Mouse (Mus musculus): ENCODE results near the gene Elp6. TPM values are rescaled to one million over a fixed set of nuclear protein-coding genes. Genes with fewer than 3 reads are reported as not detected.

Elp6 gene
- polyA plus RNA-seq, 1 experiment from 2014 or later = 10.1 TPM

DNA sequence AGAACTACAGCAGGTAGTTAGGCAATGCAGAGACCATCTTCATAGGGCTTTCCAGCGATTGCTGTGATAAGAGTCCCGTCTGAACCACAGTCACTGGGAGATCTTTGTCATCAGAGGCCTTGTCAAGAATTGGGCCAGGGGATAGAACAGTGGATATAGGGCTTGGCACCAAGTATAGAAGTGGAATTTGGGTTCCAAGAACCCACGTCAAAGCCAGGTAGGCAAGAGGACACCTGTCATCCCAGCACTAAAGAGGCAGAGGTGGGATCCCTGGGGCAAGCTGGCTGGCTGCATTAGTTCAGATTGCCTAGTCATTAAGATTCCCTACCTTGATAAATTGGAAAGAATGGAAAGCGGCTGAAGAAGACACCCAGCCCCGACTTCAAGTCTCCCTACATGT lies 1.4 kb downstream of the Elp6 start:
- DNase-seq (ENCODE audit: low spot score) (no peak), ATAC-seq (ENCODE audit: low FRiP score, low TSS enrichment) (no peak)
- 87% methylated on average over 5 of the region's 5 CpGs for WGBS
- H3K4me2 ChIP-seq (replicated peaks; ENCODE audit: low read depth) = no peak overlapping the region
- no peak overlapping the region for H3K9ac ChIP-seq (ENCODE audit: low read length)
- H3K27me3 ChIP-seq (ENCODE audit: control insufficient read depth, insufficient read depth, low read length) = no peaks in the 10 kb centered on the region
- H3K9me3 ChIP-seq (ENCODE audit: control insufficient read depth, low read length) = no peaks in the 10 kb centered on the region
- TF ChIP-seq EP300 (optimal IDR thresholded peaks at IDR 0.05) (no peak), CTCF (IDR thresholded peaks at IDR 0.05; ENCODE audit: low read depth) (no peak)
- H3K4me1 ChIP-seq (replicated peaks; ENCODE audit: control insufficient read depth, insufficient read depth) = no peaks in the 10 kb centered on the region
- H3K27ac ChIP-seq (replicated peaks) = no peak overlapping the region
- no peak overlapping the region for H3K4me3 ChIP-seq (ENCODE audit: low read depth, low read length)
- H3K36me3 ChIP-seq (ENCODE audit: control insufficient read depth, insufficient read depth, low read length) = no peaks in the 10 kb centered on the region

DNA sequence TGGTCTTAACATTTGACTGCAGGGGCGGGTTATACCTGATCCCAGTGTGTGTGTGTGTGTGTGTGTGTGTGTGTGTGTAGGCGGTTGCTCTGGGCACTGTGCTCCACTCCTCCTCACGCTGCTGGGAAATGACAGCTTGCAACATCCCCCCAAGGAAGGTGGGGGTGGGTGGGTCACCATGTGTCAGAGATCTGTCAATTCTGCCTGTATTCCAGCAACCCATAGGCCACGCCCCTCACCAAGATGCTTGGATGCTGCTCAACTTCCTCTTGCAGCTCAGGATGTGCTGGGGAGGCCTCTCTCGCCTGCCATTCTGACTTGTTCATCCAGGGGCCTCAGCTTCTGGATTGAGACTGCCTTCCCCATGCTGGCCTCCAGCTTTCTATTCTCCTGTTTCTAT lies 9.7 kb downstream of the Elp6 start:
- H3K4me3 ChIP-seq (ENCODE audit: low read depth, low read length) = no peak overlapping the region

DNA sequence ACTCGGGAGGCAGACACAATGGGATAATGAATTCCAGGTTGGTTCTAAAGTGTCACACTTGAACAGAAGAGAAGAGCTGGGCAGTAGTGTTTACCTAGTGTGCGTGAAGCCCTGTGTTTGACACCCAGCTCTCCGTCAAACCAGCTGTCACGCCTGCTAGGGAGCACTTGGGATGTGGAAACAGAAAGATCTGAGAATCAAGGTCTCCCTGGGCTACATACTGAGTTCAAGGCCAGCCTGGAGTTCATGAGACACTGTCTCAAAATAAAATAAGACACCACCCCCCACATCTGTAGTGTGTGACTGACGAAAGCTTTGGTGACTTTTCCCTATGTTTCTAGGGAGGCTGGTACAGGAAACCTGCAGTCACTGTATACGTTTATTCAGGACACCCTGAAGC lies 10.4 kb downstream of the Elp6 start:
- no peak for ATAC-seq (ENCODE audit: low FRiP score, low TSS enrichment)
- Histone ChIP-seq H3K27ac (replicated peaks) (peak overlapping the region; percentile 25; the same call in 1 of the 2 replicates), H3K4me1 (replicated peaks; ENCODE audit: control insufficient read depth, insufficient read depth) (no peaks in the 10 kb centered on the region), H3K27me3 (ENCODE audit: control insufficient read depth, insufficient read depth, low read length) (no peaks in the 10 kb centered on the region), H3K36me3 (ENCODE audit: control insufficient read depth, insufficient read depth, low read length) (peaks cover 3% of the 10 kb centered on the region; the same call in 1 of the 2 replicates), H3K4me3 (ENCODE audit: low read depth, low read length) (no peak overlapping the region), H3K9ac (ENCODE audit: low read length) (no peak overlapping the region), H3K4me2 (replicated peaks; ENCODE audit: low read depth) (no peak overlapping the region), H3K9me3 (ENCODE audit: control insufficient read depth, low read length) (no peaks in the 10 kb centered on the region)
- no peak for TF ChIP-seq EP300 (optimal IDR thresholded peaks at IDR 0.05)
- no peak for DNase-seq (ENCODE audit: low spot score)
- 76% methylated on average over 6 of the region's 6 CpGs for WGBS

More for the DNA sequence above, 9.7 kb downstream of the Elp6 start:
- no peak; the same call in 1 of the 2 replicates for ATAC-seq (ENCODE audit: low FRiP score, low TSS enrichment)
- DNase-seq (ENCODE audit: low spot score) = no peak
- no peak overlapping the region for H3K4me2 ChIP-seq (replicated peaks; ENCODE audit: low read depth)
- TF ChIP-seq EP300 (optimal IDR thresholded peaks at IDR 0.05) = no peak
- no peak for TF ChIP-seq CTCF (IDR thresholded peaks at IDR 0.05; ENCODE audit: low read depth)
- H3K27ac ChIP-seq (replicated peaks) = no peak overlapping the region
- H3K36me3 ChIP-seq (ENCODE audit: control insufficient read depth, insufficient read depth, low read length) = peaks cover 3% of the 10 kb centered on the region; the same call in 1 of the 2 replicates
- no peaks in the 10 kb centered on the region for H3K4me1 ChIP-seq (replicated peaks; ENCODE audit: control insufficient read depth, insufficient read depth)
- 77% methylated on average over 5 of the region's 5 CpGs for WGBS
- H3K9ac ChIP-seq (ENCODE audit: low read length) = no peak overlapping the region
- no peaks in the 10 kb centered on the region for H3K9me3 ChIP-seq (ENCODE audit: control insufficient read depth, low read length)
- H3K27me3 ChIP-seq (ENCODE audit: control insufficient read depth, insufficient read depth, low read length) = no peaks in the 10 kb centered on the region

DNA sequence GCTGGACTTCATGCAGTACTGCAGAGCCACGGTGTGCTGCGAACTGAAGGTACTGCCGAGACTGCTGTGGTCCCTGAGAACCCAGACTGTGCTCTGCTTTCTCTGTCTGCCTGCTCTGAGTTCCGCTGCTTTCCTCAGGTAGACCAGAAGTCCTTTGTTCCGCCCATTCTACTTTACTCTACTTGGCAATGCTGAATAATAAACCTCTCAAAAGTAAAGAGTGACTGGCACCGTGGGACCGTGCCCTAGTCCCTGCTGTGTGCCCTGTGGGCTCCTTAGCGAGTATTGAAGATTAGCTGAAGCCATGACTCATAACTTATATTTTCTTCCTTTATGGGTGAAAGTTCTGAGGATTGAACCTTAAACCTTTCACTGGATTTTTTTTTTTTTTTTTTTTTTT lies 10.9 kb downstream of the Elp6 start:
- H3K4me3 ChIP-seq (ENCODE audit: low read depth, low read length) = no peak overlapping the region
- peak; percentile 53 for DNase-seq (ENCODE audit: low spot score)
- no peak overlapping the region for H3K9ac ChIP-seq (ENCODE audit: low read length)
- no peaks in the 10 kb centered on the region for H3K4me1 ChIP-seq (replicated peaks; ENCODE audit: control insufficient read depth, insufficient read depth)
- peak; percentile 92 for ATAC-seq (ENCODE audit: low FRiP score, low TSS enrichment)
- H3K27me3 ChIP-seq (ENCODE audit: control insufficient read depth, insufficient read depth, low read length) = no peaks in the 10 kb centered on the region
- H3K4me2 ChIP-seq (replicated peaks; ENCODE audit: low read depth) = no peak overlapping the region
- TF ChIP-seq EP300 (optimal IDR thresholded peaks at IDR 0.05) (no peak), CTCF (IDR thresholded peaks at IDR 0.05; ENCODE audit: low read depth) (no peak)
- H3K27ac ChIP-seq (replicated peaks) = peak overlapping the region; percentile 25; the same call in 1 of the 2 replicates
- H3K9me3 ChIP-seq (ENCODE audit: control insufficient read depth, low read length) = no peaks in the 10 kb centered on the region
- H3K36me3 ChIP-seq (ENCODE audit: control insufficient read depth, insufficient read depth, low read length) = peaks cover 3% of the 10 kb centered on the region; the same call in 1 of the 2 replicates
- 80% methylated on average over 8 of the region's 8 CpGs for WGBS

DNA sequence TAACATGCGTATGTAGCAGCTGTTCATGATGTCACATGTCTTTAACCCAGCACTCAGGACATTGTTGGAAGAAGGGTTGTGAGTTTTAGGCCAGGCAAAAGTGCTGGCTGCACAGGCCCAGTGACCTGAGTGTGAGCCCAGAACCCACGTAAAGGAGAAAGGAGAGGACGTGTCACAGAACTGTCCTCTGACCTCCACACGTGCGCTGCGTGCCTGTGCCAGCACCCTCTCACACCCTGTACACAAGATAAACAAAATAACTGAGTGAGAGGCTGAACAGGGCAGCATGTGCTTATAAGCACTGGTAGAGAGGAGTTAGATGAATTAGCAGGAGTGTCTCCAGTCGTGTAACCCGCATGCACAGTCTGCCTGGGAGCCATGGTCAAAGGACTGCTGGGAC lies 11.5 kb downstream of the Elp6 start:
- Histone ChIP-seq H3K9me3 (ENCODE audit: control insufficient read depth, low read length) (no peaks in the 10 kb centered on the region), H3K9ac (ENCODE audit: low read length) (no peak overlapping the region), H3K4me1 (replicated peaks; ENCODE audit: control insufficient read depth, insufficient read depth) (no peaks in the 10 kb centered on the region), H3K27me3 (ENCODE audit: control insufficient read depth, insufficient read depth, low read length) (no peaks in the 10 kb centered on the region), H3K36me3 (ENCODE audit: control insufficient read depth, insufficient read depth, low read length) (peaks cover 3% of the 10 kb centered on the region; the same call in 1 of the 2 replicates), H3K27ac (replicated peaks) (no peak overlapping the region), H3K4me2 (replicated peaks; ENCODE audit: low read depth) (no peak overlapping the region), H3K4me3 (ENCODE audit: low read depth, low read length) (no peak overlapping the region)
- TF ChIP-seq CTCF (IDR thresholded peaks at IDR 0.05; ENCODE audit: low read depth) = no peak
- no peak for TF ChIP-seq EP300 (optimal IDR thresholded peaks at IDR 0.05)
- peak; percentile 72 for ATAC-seq (ENCODE audit: low FRiP score, low TSS enrichment)
- 87% methylated on average over 8 of the region's 8 CpGs for WGBS
- DNase-seq (ENCODE audit: low spot score) = peak; percentile 54

DNA sequence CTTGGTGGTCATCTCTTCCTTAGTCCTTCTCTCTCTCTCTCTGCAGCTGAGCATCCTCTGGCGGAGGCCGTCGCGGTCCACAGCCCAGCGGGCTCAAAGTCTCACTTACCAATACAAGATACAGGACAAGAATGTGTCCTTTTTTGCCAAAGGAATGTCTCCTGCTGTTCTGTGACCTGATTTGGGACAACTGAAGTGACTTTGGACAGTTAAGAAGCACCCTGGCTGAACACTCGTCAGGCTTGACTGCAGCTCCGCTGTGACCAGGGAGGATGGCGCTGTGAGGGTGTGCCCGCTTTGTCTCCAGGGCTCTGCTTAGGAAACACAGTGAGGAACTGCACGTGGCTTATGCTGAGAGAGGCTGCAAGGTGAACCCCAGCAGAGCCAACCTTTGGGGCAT lies 15.8 kb downstream of the Elp6 start:
- no peak for TF ChIP-seq CTCF (IDR thresholded peaks at IDR 0.05; ENCODE audit: low read depth)
- TF ChIP-seq EP300 (optimal IDR thresholded peaks at IDR 0.05) = no peak
- DNase-seq (ENCODE audit: low spot score) (no peak), ATAC-seq (ENCODE audit: low FRiP score, low TSS enrichment) (no peak)
- H3K36me3 ChIP-seq (ENCODE audit: control insufficient read depth, insufficient read depth, low read length) = 0 out of 2 replicates have a peak, but pooled peaks cover 3% of the 10 kb centered on the region
- H3K4me1 ChIP-seq (replicated peaks; ENCODE audit: control insufficient read depth, insufficient read depth) = no peaks in the 10 kb centered on the region
- H3K4me3 ChIP-seq (ENCODE audit: low read depth, low read length) = no peak overlapping the region
- H3K27me3 ChIP-seq (ENCODE audit: control insufficient read depth, insufficient read depth, low read length) = no peaks in the 10 kb centered on the region
- H3K4me2 ChIP-seq (replicated peaks; ENCODE audit: low read depth) = no peak overlapping the region
- WGBS = 91% methylated on average over 10 of the region's 10 CpGs
- no peak overlapping the region for H3K9ac ChIP-seq (ENCODE audit: low read length)
- H3K9me3 ChIP-seq (ENCODE audit: control insufficient read depth, low read length) = no peaks in the 10 kb centered on the region
- H3K27ac ChIP-seq (replicated peaks) = no peak overlapping the region

Data from stomach, postnatal 0 days (tissue).